Mouse (Mus musculus) CH12.LX (cell line): ENCODE measurements around the gene Klhl9.

Experiments used
- CTCF ChIP-seq, 2 experiments: IDR thresholded peaks in 1 of 2; conservative IDR thresholded peaks in 1 of 2; 2 replicates each; pipeline ENCODE4 v1.5.1; 2011 to 2012; ENCODE audit warnings: low read depth in 2 of 2, low read length in 2 of 2, improper control_type of control experiment in 1 of 2, inconsistent platforms in 1 of 2, mild to moderate bottlenecking in 1 of 2, moderate library complexity in 1 of 2
- E2F4 ChIP-seq: IDR thresholded peaks from 2 replicates; pipeline ENCODE4 v1.6.1; 2011; ENCODE audit warnings: low read depth, low read length, improper control_type of control experiment; ENCODE audit not compliant: insufficient replicate concordance
- POLR2A ChIP-seq: IDR thresholded peaks from 2 replicates; pipeline ENCODE4 v1.6.1; 2011; ENCODE audit warnings: low read depth, mild to moderate bottlenecking, improper control_type of control experiment, low read length

DNA sequence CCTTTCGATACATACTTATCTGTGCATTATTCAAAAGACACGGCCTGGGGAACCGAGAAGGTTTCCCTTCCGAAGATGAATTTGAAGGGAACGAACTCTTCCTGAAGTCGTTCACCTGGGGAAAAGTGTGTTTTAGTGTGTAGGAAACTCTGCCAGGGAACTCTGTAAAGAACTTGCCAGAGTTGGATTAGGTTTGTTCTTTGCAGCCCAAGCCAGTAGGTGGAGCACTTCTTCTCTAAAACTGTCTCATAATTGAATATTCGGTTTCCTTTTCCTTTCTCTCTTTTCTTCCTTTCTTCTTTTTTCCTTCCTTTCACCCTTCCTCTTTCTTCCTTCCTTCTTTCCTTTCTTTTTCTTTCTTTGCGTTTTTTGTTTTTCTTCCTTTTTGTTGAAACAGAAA is 41.9 kb downstream of the Klhl9 start:
- TF ChIP-seq POLR2A, result no peak
- TF ChIP-seq E2F4, result no peak
- TF ChIP-seq CTCF (conservative IDR thresholded peaks at IDR 0.05 in 1 of 2, IDR thresholded peaks at IDR 0.05 in 1 of 2; ENCODE audit: low read depth in 2 of 2, low read length in 2 of 2), result peak; percentile 37 to 77; a peak in 3 of 4 replicates
